Mouse (Mus musculus) bone marrow, adult 2 months (tissue): Measurements from ENCODE around the gene Carmil2.

ENCODE experiments used
- CTCF ChIP-seq: fragments of 200-500 bp; IDR thresholded peaks from 2 replicates; pipeline ENCODE4 v1.5.1; 2011; ENCODE audit warnings: low read length, control low read depth; ENCODE audit not compliant: control insufficient read depth, insufficient read depth
- POLR2A ChIP-seq: fragments of 200-500 bp; IDR thresholded peaks from 2 replicates; pipeline ENCODE4 v1.6.1; 2011; ENCODE audit warnings: low read depth, mild to moderate bottlenecking, control low read depth, low read length, borderline replicate concordance; ENCODE audit not compliant: control insufficient read depth

DNA sequence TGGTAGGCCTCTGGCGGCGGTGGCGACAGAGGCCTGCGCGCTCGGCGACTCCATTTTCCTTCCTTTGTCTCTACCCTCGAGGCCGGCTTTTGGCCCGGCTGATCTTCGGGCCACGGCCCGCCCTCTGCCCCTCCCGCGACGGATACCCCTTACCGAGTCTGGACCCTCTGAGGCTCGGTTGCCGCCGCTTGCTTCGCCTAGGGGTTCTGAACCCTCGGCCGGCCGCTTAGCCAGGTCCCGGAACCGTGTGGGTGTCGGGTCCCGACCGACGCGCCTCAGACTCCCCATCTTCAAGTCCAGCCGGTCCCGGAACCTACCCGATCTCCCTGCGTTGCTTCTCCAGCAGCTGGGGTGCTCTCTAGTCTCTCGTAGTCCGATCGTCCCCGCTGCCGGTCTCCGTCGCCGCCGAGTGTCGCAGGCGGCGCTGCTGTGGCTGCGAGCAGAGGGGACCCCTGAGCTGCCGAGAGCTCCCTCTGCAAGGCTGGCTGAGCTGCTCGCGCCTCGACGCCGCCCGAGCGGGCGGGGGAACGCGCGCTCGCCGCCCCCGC lies 49.0 kb upstream of the Carmil2 start, which contains the start of gene Agrp:
- TF ChIP-seq CTCF (peak; percentile 8; the same call in 1 of the 2 replicates), POLR2A (peak; percentile 70; the same call in 1 of the 2 replicates)
